Mouse (Mus musculus) ES-Bruce4 (cell line): ENCODE measurements around the gene Lmo1. TPM values are rescaled to one million over a fixed set of nuclear protein-coding genes. Genes with fewer than 3 reads are reported as not detected.

ENCODE experiments used
- H3K27ac ChIP-seq: 2 replicates; pipeline ENCODE4 v1.5.1; 2012; ENCODE audit warnings: low read length, inconsistent platforms; ENCODE audit not compliant: insufficient read depth
- H3K27me3 ChIP-seq: 2 replicates; pipeline ENCODE4 v1.6.1; 2012; ENCODE audit warnings: mild to moderate bottlenecking, low read length, inconsistent platforms; ENCODE audit not compliant: control insufficient read depth, poor library complexity, insufficient read depth, severe bottlenecking
- H3K36me3 ChIP-seq: 2 replicates; pipeline ENCODE4 v1.6.1; 2012; ENCODE audit warnings: inconsistent platforms, mild to moderate bottlenecking, low read length, moderate library complexity; ENCODE audit not compliant: control insufficient read depth, poor library complexity, insufficient read depth, severe bottlenecking
- H3K4me1 ChIP-seq: one replicate; pipeline ENCODE4 v1.8.1; 2011; ENCODE audit warnings: low read length; ENCODE audit not compliant: control insufficient read depth, insufficient read depth
- H3K4me3 ChIP-seq: 2 replicates; pipeline ENCODE4 v1.5.1; 2011; ENCODE audit warnings: low read depth, mild to moderate bottlenecking, low read length
- H3K9ac ChIP-seq: 2 replicates; pipeline ENCODE4 v1.6.1; 2012; ENCODE audit warnings: low read depth, mild to moderate bottlenecking, inconsistent platforms; ENCODE audit not compliant: poor library complexity, severe bottlenecking
- H3K9me3 ChIP-seq: replicated peaks from 2 replicates; pipeline ENCODE4 v1.6.1; 2012; ENCODE audit warnings: mild to moderate bottlenecking, low read length, inconsistent platforms; ENCODE audit not compliant: control insufficient read depth, poor library complexity, insufficient read depth, severe bottlenecking
- CTCF ChIP-seq: IDR thresholded peaks from one replicate; pipeline ENCODE4 v1.8.1; 2011; ENCODE audit warnings: low read depth, low read length
- EP300 ChIP-seq: IDR thresholded peaks from 2 replicates; pipeline ENCODE4 v1.6.1; 2011; ENCODE audit warnings: low read depth, low read length; ENCODE audit not compliant: insufficient read depth
- POLR2A ChIP-seq: IDR thresholded peaks from one replicate; pipeline ENCODE4 v1.8.1; 2011; ENCODE audit warnings: low read length; ENCODE audit not compliant: insufficient read depth
- polyA plus RNA-seq: library from polyadenylated mRNA; stranded (reverse); fragments of >200 nt; gene quantifications from 2 replicates; pipeline ENCODE4 v1.2.4, GENCODE M21; 2011; ENCODE audit warnings: low read depth; ENCODE audit not compliant: missing spikeins, insufficient read depth, insufficient read length

Gene Lmo1
- 1.3 and 2.0 TPM in 2 replicates for polyA plus RNA-seq

DNA sequence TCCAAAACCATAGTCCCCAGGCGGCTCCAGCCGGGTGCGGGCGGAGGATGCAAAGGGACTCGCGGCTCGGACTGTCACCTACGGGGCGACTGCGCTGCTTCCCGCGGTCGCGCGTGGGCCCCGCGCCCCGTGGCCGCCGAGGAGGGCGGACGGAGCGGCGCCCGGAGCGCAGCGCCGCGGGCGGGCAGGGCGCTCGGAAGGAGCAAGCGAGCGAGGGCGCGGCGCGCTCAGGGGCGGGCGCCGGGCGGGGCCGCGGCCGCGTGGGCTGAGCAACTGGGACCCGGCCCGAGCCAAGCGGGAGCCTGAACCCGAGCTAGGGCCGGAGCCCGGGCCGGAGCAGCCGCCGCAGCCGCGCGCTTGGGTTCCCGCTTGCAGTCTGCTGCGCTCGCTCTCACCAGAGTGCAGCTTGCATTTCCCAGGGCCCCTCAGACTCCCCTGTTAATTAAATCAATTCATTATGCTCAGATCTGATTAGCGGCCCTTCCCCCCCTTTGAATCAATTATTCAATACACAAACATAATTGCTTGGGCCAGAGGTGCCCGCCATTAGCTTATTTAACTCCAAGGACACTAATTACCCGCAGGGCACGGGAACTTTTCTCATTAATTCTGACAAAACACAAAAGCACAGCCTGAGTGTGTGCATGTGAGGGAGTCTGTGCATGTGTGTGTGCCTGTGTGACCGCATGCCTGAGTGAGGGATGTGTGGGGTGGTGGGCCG, at the start of gene Lmo1:
Gene Lmo1, minus strand, starts transcription at position 259 of the 721 bp plus-strand sequence.
- Histone ChIP-seq H3K27me3 (peaks cover 9% of the 10 kb centered on the region; the same call in 1 of the 2 replicates), H3K4me3 (peak within 1 kb of the TSS; percentile 68), H3K27ac (no peak within 1 kb of the TSS), H3K9me3 (no peaks in the 10 kb centered on the region), H3K9ac (peak within 1 kb of the TSS; percentile 65), H3K36me3 (no peaks in the 10 kb centered on the region), H3K4me1 (no peaks in the 10 kb centered on the region)
- TF ChIP-seq EP300 (no peak), POLR2A (no peak), CTCF (no peak)

DNA sequence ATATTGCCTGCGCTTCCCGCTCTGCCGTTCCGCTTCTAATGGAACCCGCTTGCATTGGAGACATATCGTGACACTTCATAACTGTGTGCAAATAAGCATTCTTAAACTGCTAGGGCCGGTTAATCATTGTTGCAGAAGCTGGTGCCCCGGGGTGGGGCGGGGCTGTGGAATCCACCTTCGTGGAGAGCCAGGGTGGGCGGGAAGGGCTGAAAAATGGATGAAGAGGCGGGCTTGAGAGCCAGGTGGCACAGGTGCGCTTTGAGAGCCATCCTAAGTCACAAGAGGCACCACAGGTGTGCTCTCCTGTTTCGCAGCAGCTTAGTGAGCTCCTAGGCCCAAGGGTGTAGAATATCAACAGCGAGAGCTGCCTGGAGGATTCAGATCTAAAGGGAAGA, 46.7 kb upstream of the Lmo1 start:
- no peak overlapping the region for H3K27ac ChIP-seq
- TF ChIP-seq CTCF (no peak), EP300 (no peak), POLR2A (no peak)
- H3K9ac ChIP-seq = no peak overlapping the region
- no peaks in the 10 kb centered on the region for H3K9me3 ChIP-seq
- no peaks in the 10 kb centered on the region for H3K36me3 ChIP-seq
- H3K27me3 ChIP-seq = no peaks in the 10 kb centered on the region
- H3K4me3 ChIP-seq = no peak overlapping the region
- H3K4me1 ChIP-seq = no peaks in the 10 kb centered on the region

DNA sequence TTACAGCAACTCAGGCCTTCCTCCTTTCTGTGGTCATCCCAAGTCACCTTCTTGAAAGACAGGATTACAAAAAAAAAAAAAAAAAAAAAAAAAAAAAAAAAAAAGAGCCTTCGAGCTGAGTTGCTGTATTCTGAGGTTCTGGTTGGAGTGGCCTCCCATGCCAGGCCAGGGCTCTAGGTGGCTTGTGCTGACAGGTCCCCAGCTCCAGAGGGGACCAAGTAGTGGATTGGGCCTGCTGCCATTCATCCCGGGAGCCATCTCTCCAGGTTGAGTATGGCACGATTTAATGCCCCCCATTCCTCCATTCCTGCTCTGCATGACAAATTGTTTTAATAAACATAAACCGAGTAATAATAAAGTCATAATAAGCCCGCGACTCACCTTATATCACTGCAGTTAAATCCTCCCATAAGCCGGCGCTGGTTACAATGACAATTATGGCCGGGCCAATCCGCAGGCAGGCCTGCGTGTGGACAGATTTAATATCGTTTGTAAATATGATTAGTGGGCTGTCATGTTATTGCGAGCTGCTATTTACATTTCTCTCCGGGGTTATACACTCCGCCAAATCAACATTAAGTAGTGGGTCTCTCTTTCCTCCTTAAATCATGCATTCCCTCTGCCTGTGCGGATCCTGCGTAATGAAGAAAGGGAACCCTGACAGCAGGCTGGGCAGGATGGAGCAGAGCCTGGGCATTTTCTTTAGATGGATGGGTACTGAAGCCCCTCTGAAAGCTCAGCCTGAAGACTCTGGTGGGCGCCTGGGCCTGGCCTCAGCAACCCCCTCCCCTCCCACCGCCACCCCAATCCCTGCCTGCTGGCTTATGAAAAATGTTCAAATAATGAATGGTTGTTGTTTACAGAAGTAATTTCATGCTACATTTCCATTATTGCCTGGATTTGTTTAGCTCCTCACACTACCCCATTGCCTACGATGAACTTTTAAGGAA, 46.0 kb upstream of the Lmo1 start:
- Histone ChIP-seq H3K4me1 (no peaks in the 10 kb centered on the region), H3K27me3 (no peaks in the 10 kb centered on the region), H3K4me3 (no peak overlapping the region), H3K9ac (no peak overlapping the region), H3K36me3 (no peaks in the 10 kb centered on the region), H3K9me3 (no peaks in the 10 kb centered on the region), H3K27ac (no peak overlapping the region)
- TF ChIP-seq CTCF = no peak
- no peak for TF ChIP-seq POLR2A
- TF ChIP-seq EP300 = no peak

DNA sequence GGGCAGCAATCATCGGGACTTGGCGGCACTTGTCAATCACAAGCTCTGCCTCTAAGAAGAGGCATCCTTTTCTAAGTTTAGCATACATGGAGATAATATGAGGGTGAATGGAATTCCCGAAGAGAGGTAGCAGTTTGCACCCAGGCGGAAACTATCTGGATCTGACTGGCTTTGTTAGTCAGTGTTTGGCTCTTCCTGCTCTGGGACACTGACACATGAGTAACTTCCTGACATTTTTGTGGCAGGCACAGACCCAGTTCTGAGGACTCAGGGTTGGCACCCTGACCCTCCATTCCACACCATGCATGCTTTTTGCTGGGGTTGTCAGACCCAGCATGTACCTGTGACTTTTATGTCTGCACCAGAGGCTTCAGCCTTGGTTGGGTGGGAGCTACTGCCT, 45.0 kb upstream of the Lmo1 start:
- H3K27me3 ChIP-seq = no peaks in the 10 kb centered on the region
- H3K27ac ChIP-seq = no peak overlapping the region

DNA sequence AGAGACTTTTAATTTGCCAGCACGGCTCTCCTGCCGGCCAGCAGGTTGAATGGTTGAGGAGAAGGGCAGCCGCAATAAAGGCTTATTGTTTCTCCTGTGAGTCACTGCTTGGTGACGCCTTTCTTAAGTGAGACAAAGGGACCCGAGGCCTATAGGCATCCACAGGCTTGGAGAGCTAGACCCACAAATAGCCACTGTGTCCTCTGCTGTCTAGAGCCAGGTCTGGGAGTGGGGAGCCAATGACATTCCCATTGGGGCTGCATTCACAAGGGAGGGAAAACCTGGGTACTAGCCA, 43.9 kb upstream of the Lmo1 start:
- Histone ChIP-seq H3K27me3 (no peaks in the 10 kb centered on the region), H3K4me3 (no peak overlapping the region), H3K9ac (no peak overlapping the region), H3K4me1 (no peaks in the 10 kb centered on the region), H3K9me3 (no peaks in the 10 kb centered on the region), H3K27ac (no peak overlapping the region), H3K36me3 (no peaks in the 10 kb centered on the region)
- TF ChIP-seq EP300 (no peak), CTCF (no peak), POLR2A (no peak)

More for the DNA sequence above, 45.0 kb upstream of the Lmo1 start:
- H3K4me3 ChIP-seq = no peak overlapping the region
- no peaks in the 10 kb centered on the region for H3K36me3 ChIP-seq
- no peaks in the 10 kb centered on the region for H3K9me3 ChIP-seq
- TF ChIP-seq POLR2A (no peak), EP300 (no peak), CTCF (no peak)
- H3K4me1 ChIP-seq = no peaks in the 10 kb centered on the region
- H3K9ac ChIP-seq = no peak overlapping the region
